Mouse (Mus musculus) frontal cortex, postnatal 36 days (tissue): ENCODE results near the gene Olfr736.

Experiments
- DNase-seq, 2 experiments: peaks; one replicate each; pipeline ENCODE4 v3.0.0; 2022; ENCODE audit warnings: low spot score in 2 of 2

Gene Olfr736

GRCm38 (mm10) chr14:50380863-50381262 lies at the start of gene Olfr736:
TSS of gene Olfr736 (plus strand) at chr14:50381163.
- no peak for DNase-seq

DNA sequence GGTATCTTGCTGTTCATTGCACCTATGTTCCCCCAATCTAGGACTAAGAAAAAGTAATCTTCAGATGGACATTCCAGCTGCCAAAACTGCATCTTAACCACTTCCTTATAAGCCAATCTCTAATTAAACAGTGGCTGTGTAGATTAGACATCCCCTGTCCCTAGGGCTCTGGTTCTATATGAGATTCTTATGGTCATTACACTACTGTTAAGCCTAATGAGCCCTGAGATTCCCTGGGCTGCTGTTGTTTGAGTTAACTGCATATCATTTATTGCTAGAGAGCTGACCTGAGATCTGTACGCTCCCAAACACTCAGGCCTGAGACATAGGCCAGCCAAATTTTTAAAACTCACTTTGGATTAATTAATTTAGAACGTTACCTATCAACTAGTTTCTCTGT lies 32.2 kb upstream of the Olfr736 start, which contains the start of gene Olfr735:
Olfr735 (minus strand) TSS at position 77 of the 400 bp plus-strand sequence.
- no peak for DNase-seq

- DNase-seq: no peak
Observed at GRCm38 (mm10) chr14:50352438-50352837, 28.5 kb upstream of the Olfr736 start.

DNA sequence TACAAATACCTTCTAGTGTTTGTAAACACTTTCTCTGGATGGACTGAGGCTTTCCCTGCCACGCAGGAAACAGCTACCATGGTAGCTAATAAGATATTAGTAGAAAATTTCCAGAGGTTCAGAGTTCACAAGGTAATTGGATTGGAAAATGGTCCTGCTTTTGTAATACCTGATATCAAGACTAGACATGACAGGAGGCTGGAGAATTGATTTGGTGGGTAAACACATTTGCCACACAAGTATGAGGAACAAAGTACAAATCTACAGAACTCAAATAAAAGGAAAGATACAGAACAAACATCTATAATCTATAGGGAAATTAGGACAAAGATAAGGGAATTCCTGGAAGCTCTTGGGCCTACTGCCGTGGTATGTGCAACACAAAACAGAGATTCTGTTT lies 24.2 kb upstream of the Olfr736 start:
- DNase-seq: no peak

DNA sequence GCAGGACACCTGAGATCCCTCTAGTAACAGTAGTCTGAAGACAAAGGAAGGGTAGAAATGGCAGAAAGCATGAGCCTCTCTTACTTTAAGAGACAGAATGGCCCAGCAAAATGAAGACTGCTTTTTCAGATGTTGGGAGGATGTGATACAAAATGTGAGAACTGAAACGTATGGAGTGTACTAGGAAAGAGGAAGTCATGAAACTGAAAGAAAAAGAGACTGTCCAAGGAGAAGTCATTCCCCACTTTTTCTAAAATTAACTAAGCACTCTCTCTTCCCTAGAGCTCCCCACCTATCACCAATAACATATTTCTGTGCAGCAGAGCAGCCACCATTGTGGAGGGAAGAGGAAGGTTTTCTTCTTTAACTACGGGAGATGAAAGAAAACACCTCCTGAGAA lies 23.4 kb upstream of the Olfr736 start, which contains the start of gene Tlr11:
Tlr11 (plus strand) TSS at position 322 of the 400 bp plus-strand sequence.
- DNase-seq: no peak

DNA sequence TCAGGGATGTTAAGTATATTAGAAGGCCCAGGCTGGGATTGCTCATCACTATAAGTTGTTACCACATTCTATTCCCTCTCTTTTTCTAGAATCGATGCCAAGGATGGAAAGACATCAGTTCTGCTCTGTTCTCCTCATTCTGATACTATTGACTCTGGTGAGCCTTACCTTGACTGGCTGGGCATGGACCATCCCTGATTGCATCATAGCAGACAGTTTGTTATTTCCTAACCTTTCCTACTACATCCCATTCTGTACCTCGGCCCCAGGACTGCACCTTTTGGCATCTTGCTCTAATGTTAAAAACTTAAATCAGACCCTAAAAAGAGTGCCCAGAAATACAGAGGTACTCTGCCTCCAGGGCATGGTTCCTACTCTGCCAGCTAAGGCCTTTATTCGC lies 20.5 kb upstream of the Olfr736 start:
- DNase-seq: no peak

GRCm38 (mm10) chr14:50363561-50363960 lies 17.4 kb upstream of the Olfr736 start:
- DNase-seq: no peak

DNA sequence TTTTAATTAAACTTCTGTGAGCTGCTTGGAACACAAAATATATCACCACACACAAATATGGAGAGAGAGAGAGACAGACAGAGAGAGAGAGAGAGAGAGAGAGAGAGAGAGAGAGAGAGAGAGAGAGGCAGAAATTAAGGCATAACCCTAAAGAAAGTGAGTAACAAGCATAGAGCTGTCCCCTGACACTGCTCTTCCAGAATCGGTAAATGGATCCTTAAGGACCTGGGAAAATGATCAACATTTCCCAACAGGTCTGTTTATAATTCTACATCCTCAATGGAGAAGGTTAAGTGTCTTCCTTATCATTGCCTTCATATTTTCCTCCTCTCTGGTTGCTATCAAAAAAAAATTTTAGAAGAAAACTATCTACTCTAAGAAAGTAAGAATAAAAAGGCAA lies 26.3 kb downstream of the Olfr736 start, which contains the start of gene Olfr738:
Olfr738 (plus strand) TSS at position 301 of the 400 bp plus-strand sequence.
- DNase-seq: no peak

GRCm38 (mm10) chr14:50418326-50418725 lies 37.4 kb downstream of the Olfr736 start, which contains the start of gene Olfr739:
TSS of gene Olfr739 (plus strand) at chr14:50418626.
- no peak for DNase-seq
